Mouse (Mus musculus) erythroblast, embryonic 14.5 days (primary cell): ENCODE results near the gene Ednrb. TPM values are rescaled to one million over a fixed set of nuclear protein-coding genes. Genes with fewer than 3 reads are reported as not detected.

Source experiments
- H3K27me3 ChIP-seq: 2 replicates; pipeline ENCODE4 v1.6.1; 2012; ENCODE audit warnings: inconsistent platforms; ENCODE audit not compliant: control insufficient read depth
- H3K36me3 ChIP-seq: 2 replicates; pipeline ENCODE4 v1.6.1; 2012; ENCODE audit warnings: mild to moderate bottlenecking, inconsistent platforms; ENCODE audit not compliant: control insufficient read depth
- H3K4me1 ChIP-seq: 2 replicates; pipeline ENCODE4 v1.6.1; 2012; ENCODE audit warnings: inconsistent platforms; ENCODE audit not compliant: control insufficient read depth
- H3K4me3 ChIP-seq: replicated peaks from 2 replicates; pipeline ENCODE3; 2012; ENCODE audit warnings: moderate library complexity, mild to moderate bottlenecking, inconsistent platforms
- H3K9me3 ChIP-seq: 2 replicates; pipeline ENCODE4 v1.6.1; 2012; ENCODE audit warnings: low read length, inconsistent platforms, mixed read lengths; ENCODE audit not compliant: control insufficient read depth
- GATA1 ChIP-seq: IDR thresholded peaks from 2 replicates; pipeline ENCODE4 v1.6.1; 2012; ENCODE audit warnings: low read length, inconsistent platforms, mixed read lengths
- TAL1 ChIP-seq: IDR thresholded peaks from 3 replicates; pipeline ENCODE4 v1.6.1; 2012; ENCODE audit warnings: low read length, inconsistent platforms, mixed read lengths
- polyA plus RNA-seq: library from polyadenylated mRNA; stranded (reverse); fragments of >175 nt; gene quantifications from 2 replicates; pipeline ENCODE4 v1.2.3, GENCODE M21; 2012

The Ednrb gene
- polyA plus RNA-seq, 1 experiment: 0.02 TPM

GRCm38 (mm10) chr14:103850071-103850845 is 6.1 kb upstream of the Ednrb start:
- Histone ChIP-seq H3K9me3 (no peaks in the 10 kb centered on the region), H3K36me3 (no peaks in the 10 kb centered on the region)
- TF ChIP-seq TAL1 (no peak), GATA1 (no peak)

GRCm38 (mm10) chr14:103845716-103846115 is 1.5 kb upstream of the Ednrb start:
- H3K4me1 ChIP-seq: no peaks in the 10 kb centered on the region
- no peaks in the 10 kb centered on the region for H3K36me3 ChIP-seq
- no peaks in the 10 kb centered on the region for H3K9me3 ChIP-seq
- H3K4me3 ChIP-seq: no peak overlapping the region
- peaks cover 17% of the 10 kb centered on the region for H3K27me3 ChIP-seq
- TF ChIP-seq GATA1 (no peak), TAL1 (no peak)

More at GRCm38 (mm10) chr14:103850071-103850845, 6.1 kb upstream of the Ednrb start:
- Histone ChIP-seq H3K4me1 (no peaks in the 10 kb centered on the region), H3K4me3 (no peak overlapping the region), H3K27me3 (no peaks in the 10 kb centered on the region; the same call in 1 of the 2 replicates)

- Histone ChIP-seq H3K4me3 (no peak overlapping the region), H3K9me3 (no peaks in the 10 kb centered on the region), H3K27me3 (peaks cover 17% of the 10 kb centered on the region), H3K36me3 (no peaks in the 10 kb centered on the region), H3K4me1 (no peaks in the 10 kb centered on the region)
- TF ChIP-seq GATA1: no peak
- no peak for TF ChIP-seq TAL1
Measured at GRCm38 (mm10) chr14:103844944-103845343, 742 bp upstream of the Ednrb start.

- Histone ChIP-seq H3K4me3 (peak overlapping the region; percentile 24), H3K4me1 (no peaks in the 10 kb centered on the region), H3K36me3 (no peaks in the 10 kb centered on the region), H3K27me3 (peaks cover 17% of the 10 kb centered on the region), H3K9me3 (no peaks in the 10 kb centered on the region)
- no peak for TF ChIP-seq GATA1
- TF ChIP-seq TAL1: no peak
Measured at GRCm38 (mm10) chr14:103843371-103844001, 716 bp downstream of the Ednrb start.

- Histone ChIP-seq H3K4me1 (no peaks in the 10 kb centered on the region), H3K4me3 (no peak overlapping the region), H3K27me3 (peaks cover 17% of the 10 kb centered on the region), H3K36me3 (no peaks in the 10 kb centered on the region), H3K9me3 (no peaks in the 10 kb centered on the region)
- TF ChIP-seq TAL1 (no peak), GATA1 (no peak)
Measured at GRCm38 (mm10) chr14:103842896-103843295, 1.3 kb downstream of the Ednrb start.

- TF ChIP-seq TAL1 (no peak), GATA1 (no peak)
- Histone ChIP-seq H3K9me3 (no peaks in the 10 kb centered on the region), H3K4me1 (no peaks in the 10 kb centered on the region), H3K36me3 (no peaks in the 10 kb centered on the region), H3K4me3 (no peak overlapping the region), H3K27me3 (peaks cover 17% of the 10 kb centered on the region)
Measured at GRCm38 (mm10) chr14:103840436-103840835, 3.8 kb downstream of the Ednrb start.

GRCm38 (mm10) chr14:103838887-103839286 is 5.3 kb downstream of the Ednrb start:
- TF ChIP-seq GATA1 (no peak), TAL1 (no peak)
- H3K9me3 ChIP-seq: no peaks in the 10 kb centered on the region
- H3K27me3 ChIP-seq: peaks cover 12% of the 10 kb centered on the region
- no peaks in the 10 kb centered on the region for H3K36me3 ChIP-seq
- H3K4me3 ChIP-seq: no peak overlapping the region
- no peaks in the 10 kb centered on the region for H3K4me1 ChIP-seq

GRCm38 (mm10) chr14:103834589-103834988 is 9.6 kb downstream of the Ednrb start:
- Histone ChIP-seq H3K4me3 (no peak overlapping the region), H3K9me3 (no peaks in the 10 kb centered on the region), H3K27me3 (no peaks in the 10 kb centered on the region), H3K4me1 (no peaks in the 10 kb centered on the region), H3K36me3 (no peaks in the 10 kb centered on the region)
- TF ChIP-seq GATA1 (no peak), TAL1 (no peak)

- TF ChIP-seq GATA1: no peak
- TF ChIP-seq TAL1: no peak
- Histone ChIP-seq H3K36me3 (no peaks in the 10 kb centered on the region), H3K4me3 (no peak overlapping the region), H3K4me1 (no peaks in the 10 kb centered on the region), H3K9me3 (no peaks in the 10 kb centered on the region), H3K27me3 (no peaks in the 10 kb centered on the region)
Measured at GRCm38 (mm10) chr14:103834147-103834546, 10.1 kb downstream of the Ednrb start.
